Mouse (Mus musculus): Measurements from ENCODE around the gene Otx1. TPM values are rescaled to one million over a fixed set of nuclear protein-coding genes. Genes with fewer than 3 reads are reported as not detected.

Otx1 gene
- total RNA-seq (2021), result not detected
- long read RNA-seq, experiment 1, result 0 reads
- long read RNA-seq, experiment 2, result 0 reads

- no peak for DNase-seq (ENCODE audit: low spot score)
Measured at GRCm38 (mm10) chr11:22002783-22003340, at the start of gene Otx1. TSS of gene Otx1 (minus strand) at chr11:22002897.

- DNase-seq (ENCODE audit: low spot score), result no peak
Measured at GRCm38 (mm10) chr11:22050864-22051263, 48.2 kb upstream of the Otx1 start.

GRCm38 (mm10) chr11:22039854-22040426, 37.2 kb upstream of the Otx1 start:
- DNase-seq (ENCODE audit: low spot score), result no peak

- no peak for DNase-seq (ENCODE audit: low spot score)
Measured at GRCm38 (mm10) chr11:22034564-22035105, 31.9 kb upstream of the Otx1 start.

GRCm38 (mm10) chr11:22033582-22033981, 30.9 kb upstream of the Otx1 start:
- no peak for DNase-seq (ENCODE audit: low spot score)

GRCm38 (mm10) chr11:22020602-22021001, 17.9 kb upstream of the Otx1 start:
- DNase-seq (ENCODE audit: low spot score), result no peak

GRCm38 (mm10) chr11:22017444-22017843, 14.7 kb upstream of the Otx1 start:
- no peak for DNase-seq (ENCODE audit: low spot score)

- DNase-seq (ENCODE audit: low spot score), result no peak
Measured at GRCm38 (mm10) chr11:22016341-22016740, 13.6 kb upstream of the Otx1 start.

- no peak for DNase-seq (ENCODE audit: low spot score)
Measured at GRCm38 (mm10) chr11:22008817-22009216, 6.1 kb upstream of the Otx1 start.

- DNase-seq (ENCODE audit: low spot score), result no peak
Measured at GRCm38 (mm10) chr11:22008129-22008596, 5.5 kb upstream of the Otx1 start.

GRCm38 (mm10) chr11:22007781-22008110, 5.0 kb upstream of the Otx1 start:
- DNase-seq (ENCODE audit: low spot score), result no peak

GRCm38 (mm10) chr11:22007088-22007780, 4.5 kb upstream of the Otx1 start:
- DNase-seq (ENCODE audit: low spot score), result no peak

- no peak for DNase-seq (ENCODE audit: low spot score)
Measured at GRCm38 (mm10) chr11:22006471-22007087, 3.9 kb upstream of the Otx1 start.

- DNase-seq (ENCODE audit: low spot score), result no peak
Measured at GRCm38 (mm10) chr11:22005281-22005870, 2.7 kb upstream of the Otx1 start.

GRCm38 (mm10) chr11:22004331-22004841, 1.7 kb upstream of the Otx1 start:
- DNase-seq (ENCODE audit: low spot score), result no peak

GRCm38 (mm10) chr11:22003341-22003981, 764 bp upstream of the Otx1 start:
- DNase-seq (ENCODE audit: low spot score), result no peak

GRCm38 (mm10) chr11:22002062-22002782, 475 bp downstream of the Otx1 start:
- no peak for DNase-seq (ENCODE audit: low spot score)

- no peak for DNase-seq (ENCODE audit: low spot score)
Measured at GRCm38 (mm10) chr11:22001321-22002061, 1.2 kb downstream of the Otx1 start.

GRCm38 (mm10) chr11:22000316-22001076, 2.2 kb downstream of the Otx1 start:
- no peak for DNase-seq (ENCODE audit: low spot score)
